Mouse (Mus musculus) CH12.LX (cell line): ENCODE data around the gene Bcl6b. TPM values are rescaled to one million over a fixed set of nuclear protein-coding genes. Genes with fewer than 3 reads are reported as not detected.

Experiments used
- DNase-seq: peaks from one replicate; pipeline ENCODE4 v3.0.0-alpha.2; 2013; ENCODE audit errors: extremely low read depth
- H3K27ac ChIP-seq: 2 replicates; pipeline ENCODE4 v1.5.1; 2012; ENCODE audit warnings: low read depth, mild to moderate bottlenecking, control low read depth, moderate library complexity; ENCODE audit not compliant: insufficient read depth
- H3K27me3 ChIP-seq: replicated peaks from 2 replicates; pipeline ENCODE3; 2012; ENCODE audit warnings: inconsistent platforms
- H3K36me3 ChIP-seq, 2 experiments: replicated peaks in 1 of 2; 2 replicates each; pipeline versions ENCODE3 to v1.6.1; 2012; ENCODE audit warnings: inconsistent platforms in 1 of 2, low read length in 1 of 2, mild to moderate bottlenecking in 1 of 2, mixed read lengths in 1 of 2, moderate library complexity in 1 of 2; ENCODE audit not compliant: control insufficient read depth in 1 of 2, insufficient read depth in 1 of 2
- H3K4me1 ChIP-seq, 2 experiments: 2 replicates each; pipeline ENCODE4 v1.6.1; 2012; ENCODE audit warnings: inconsistent platforms in 1 of 2, moderate library complexity in 1 of 2; ENCODE audit not compliant: insufficient read depth in 2 of 2, control insufficient read depth in 1 of 2
- H3K4me2 ChIP-seq: 2 replicates; pipeline ENCODE4 v1.6.1; 2012; ENCODE audit warnings: low read depth, mild to moderate bottlenecking, control low read depth; ENCODE audit not compliant: poor library complexity, insufficient read depth, severe bottlenecking
- H3K4me3 ChIP-seq, 3 experiments: fragments of 150-350 bp in 1 of 3; sonication (generic) in 1 of 3; replicated peaks in 1 of 3; 2 replicates each; pipeline versions ENCODE3 to v1.5.1; 2011 to 2012; ENCODE audit warnings: low read depth in 2 of 3, low read length in 2 of 3, mild to moderate bottlenecking in 2 of 3, moderate library complexity in 2 of 3, control low read depth in 1 of 3, improper control_type of control experiment in 1 of 3, inconsistent platforms in 1 of 3, mixed read lengths in 1 of 3; ENCODE audit not compliant: poor library complexity in 1 of 3
- H3K79me2 ChIP-seq: replicated peaks from 2 replicates; pipeline ENCODE4 v1.6.1; 2012; ENCODE audit warnings: mild to moderate bottlenecking, moderate library complexity; ENCODE audit not compliant: control insufficient read depth, poor library complexity, insufficient read depth, severe bottlenecking; ENCODE audit errors: extremely low read depth
- H3K9ac ChIP-seq: 2 replicates; pipeline ENCODE4 v1.6.1; 2012; ENCODE audit warnings: low read depth, mild to moderate bottlenecking, control low read depth, moderate library complexity; ENCODE audit not compliant: insufficient read depth
- H3K9me3 ChIP-seq: replicated peaks from 2 replicates; pipeline ENCODE3; 2012; ENCODE audit warnings: low read length, inconsistent platforms, mixed read lengths
- BHLHE40 ChIP-seq: IDR thresholded peaks from 2 replicates; pipeline ENCODE4 v1.6.1; 2011; ENCODE audit warnings: mild to moderate bottlenecking, low read depth, low read length, improper control_type of control experiment
- CHD1 ChIP-seq: IDR thresholded peaks from 2 replicates; pipeline ENCODE4 v1.6.1; 2012; ENCODE audit warnings: low read depth, low read length, improper control_type of control experiment, inconsistent platforms
- CHD2 ChIP-seq: IDR thresholded peaks from 2 replicates; pipeline ENCODE4 v1.6.1; 2011; ENCODE audit warnings: low read length, improper control_type of control experiment
- CTCF ChIP-seq, 2 experiments: IDR thresholded peaks in 1 of 2; conservative IDR thresholded peaks in 1 of 2; 2 replicates each; pipeline ENCODE4 v1.5.1; 2011 to 2012; ENCODE audit warnings: low read depth in 2 of 2, low read length in 2 of 2, improper control_type of control experiment in 1 of 2, inconsistent platforms in 1 of 2, mild to moderate bottlenecking in 1 of 2, moderate library complexity in 1 of 2
- E2F4 ChIP-seq: IDR thresholded peaks from 2 replicates; pipeline ENCODE4 v1.6.1; 2011; ENCODE audit warnings: low read depth, low read length, improper control_type of control experiment; ENCODE audit not compliant: insufficient replicate concordance
- ELF1 ChIP-seq: IDR thresholded peaks from 2 replicates; pipeline ENCODE4 v1.6.1; 2014; ENCODE audit warnings: low read depth, mild to moderate bottlenecking, inconsistent platforms, low read length, improper control_type of control experiment
- EP300 ChIP-seq: IDR thresholded peaks from 2 replicates; pipeline ENCODE4 v1.6.1; 2011; ENCODE audit warnings: low read length, improper control_type of control experiment
- IRF4 ChIP-seq: IDR thresholded peaks from 2 replicates; pipeline ENCODE4 v1.6.1; 2014; ENCODE audit warnings: low read depth, mild to moderate bottlenecking, inconsistent platforms, low read length, improper control_type of control experiment
- JUND ChIP-seq: conservative IDR thresholded peaks from 2 replicates; pipeline ENCODE4 v1.6.1; 2011; ENCODE audit warnings: low read depth, low read length, improper control_type of control experiment
- KAT2A ChIP-seq: IDR thresholded peaks from 2 replicates; pipeline ENCODE4 v1.6.1; 2012; ENCODE audit warnings: low read length, improper control_type of control experiment, inconsistent platforms; ENCODE audit not compliant: insufficient replicate concordance
- MAZ ChIP-seq: IDR thresholded peaks from 2 replicates; pipeline ENCODE4 v1.6.1; 2012; ENCODE audit warnings: low read depth, mild to moderate bottlenecking, inconsistent platforms, low read length, improper control_type of control experiment, moderate library complexity
- MEF2A ChIP-seq: IDR thresholded peaks from 2 replicates; pipeline ENCODE4 v1.6.1; 2014; ENCODE audit warnings: low read depth, mild to moderate bottlenecking, inconsistent platforms, low read length, improper control_type of control experiment, borderline replicate concordance
- MXI1 ChIP-seq: IDR thresholded peaks from 2 replicates; pipeline ENCODE4 v1.6.1; 2011; ENCODE audit warnings: mild to moderate bottlenecking, low read depth, low read length, improper control_type of control experiment
- PAX5 ChIP-seq: IDR thresholded peaks from 2 replicates; pipeline ENCODE4 v1.6.1; 2012; ENCODE audit warnings: low read length, inconsistent platforms, mixed read lengths
- POLR2AphosphoS2 ChIP-seq: IDR thresholded peaks from 2 replicates; pipeline ENCODE4 v1.6.1; 2011; ENCODE audit warnings: low read depth, low read length, improper control_type of control experiment
- RAD21 ChIP-seq: IDR thresholded peaks from 2 replicates; pipeline ENCODE4 v1.6.1; 2011; ENCODE audit warnings: low read depth, mild to moderate bottlenecking, low read length, improper control_type of control experiment, moderate library complexity
- SMC3 ChIP-seq: IDR thresholded peaks from 2 replicates; pipeline ENCODE4 v1.6.1; 2011; ENCODE audit warnings: low read depth, low read length, improper control_type of control experiment
- TBP ChIP-seq: conservative IDR thresholded peaks from 2 replicates; pipeline ENCODE4 v1.6.1; 2011; ENCODE audit warnings: low read depth, low read length, improper control_type of control experiment
- TCF12 ChIP-seq: IDR thresholded peaks from 2 replicates; pipeline ENCODE4 v1.6.1; 2014; ENCODE audit warnings: low read depth, mild to moderate bottlenecking, inconsistent platforms, low read length, improper control_type of control experiment
- UBTF ChIP-seq: IDR thresholded peaks from 2 replicates; pipeline ENCODE4 v1.6.1; 2012; ENCODE audit warnings: low read depth, mild to moderate bottlenecking, inconsistent platforms, low read length, improper control_type of control experiment, moderate library complexity
- USF1 ChIP-seq: IDR thresholded peaks from 2 replicates; pipeline ENCODE4 v1.6.1; 2014; ENCODE audit warnings: low read depth, mild to moderate bottlenecking, inconsistent platforms, low read length, improper control_type of control experiment
- USF2 ChIP-seq: conservative IDR thresholded peaks from 2 replicates; pipeline ENCODE4 v1.6.1; 2011; ENCODE audit warnings: low read depth, low read length, improper control_type of control experiment
- ZC3H11A ChIP-seq: IDR thresholded peaks from 2 replicates; pipeline ENCODE4 v1.6.1; 2012; ENCODE audit warnings: low read depth, mild to moderate bottlenecking, inconsistent platforms, low read length, improper control_type of control experiment
- dilution Hi-C: fragments of 300-500 bp; cut with MboI; formaldehyde crosslinking; loops from 2 replicates; pipeline ENCODE4 v1.14.3; 2020; ENCODE audit warnings: low sequenced_read_pairs; ENCODE audit not compliant: extremely low pct_unique_long_range_greater_than_20kb, extremely low pct_ligation_motif_present
- in situ Hi-C: fragments of 300-500 bp; cut with MboI; formaldehyde crosslinking; loops from 3 replicates; pipeline ENCODE4 v1.14.3; 2019; ENCODE audit warnings: low sequenced_read_pairs, low pct_ligation_motif_present, low pct_unique_long_range_greater_than_20kb, mixed read lengths
- polyA plus RNA-seq: library from polyadenylated mRNA; unstranded; fragments of >175 nt; gene quantifications from 2 replicates; pipeline ENCODE4 v1.2.1, GENCODE M21; 2012; ENCODE audit warnings: low read depth; ENCODE audit not compliant: insufficient read length
- total RNA-seq, 2 experiments: library from RNA; depleted of rRNA; stranded (reverse); fragments of 300-350 nt in 1 of 2; fragments of >200 nt in 1 of 2; gene quantifications; 2 replicates each; pipeline ENCODE4 v1.2.3; 2012 to 2014

Bcl6b gene
- total and polyA plus RNA-seq, 3 experiments: 0.54 to 1.7 (median 0.71) TPM

- in situ Hi-C loops: no loop called here
- H3K4me3 ChIP-seq: no peak overlapping the region
Measured at GRCm38 (mm10) chr11:70213736-70214135, 15.9 kb downstream of the Bcl6b start.

GRCm38 (mm10) chr11:70212896-70213295 is 16.7 kb downstream of the Bcl6b start:
- Histone ChIP-seq H3K79me2 (no peaks in the 10 kb centered on the region), H3K27me3 (no peaks in the 10 kb centered on the region)
- TF ChIP-seq RAD21 (peak; percentile 83), ELF1 (no peak), CTCF (conservative IDR thresholded peaks at IDR 0.05 in 1 of 2, IDR thresholded peaks at IDR 0.05 in 1 of 2; ENCODE audit: low read depth in 2 of 2, low read length in 2 of 2) (peak in 1 of 2 experiments; percentile 81; a peak in 2 of 4 replicates), ZC3H11A (no peak), EP300 (no peak), SMC3 (peak; percentile 70), TCF12 (no peak), TBP (no peak), PAX5 (no peak), BHLHE40 (no peak), USF1 (no peak), MAZ (0 out of 2 replicates have a peak, but pooled peaks have one; percentile 24), JUND (no peak), POLR2AphosphoS2 (no peak)
- TF ChIP-seq, all 38 proteins: peak for 4
- dilution Hi-C loops: no loop called here
- Histone ChIP-seq H3K27ac (no peak overlapping the region), H3K36me3 (peaks cover 5 to 34% of the 10 kb centered on the region in 2 experiments), H3K4me1 (no peaks in the 10 kb centered on the region), H3K4me2 (no peak overlapping the region), H3K9ac (no peak overlapping the region), H3K9me3 (no peaks in the 10 kb centered on the region), H3K4me3 (no peak overlapping the region)
- DNase-seq: peak; percentile 18
- in situ Hi-C loops: no loop called here

More at GRCm38 (mm10) chr11:70213736-70214135, 15.9 kb downstream of the Bcl6b start:
- Histone ChIP-seq H3K27me3 (no peaks in the 10 kb centered on the region), H3K79me2 (no peaks in the 10 kb centered on the region), H3K4me1 (peaks cover 2 to 7% of the 10 kb centered on the region in 2 experiments; a peak in 3 of 4 replicates), H3K9me3 (no peaks in the 10 kb centered on the region), H3K27ac (no peak overlapping the region), H3K4me2 (no peak overlapping the region), H3K9ac (no peak overlapping the region), H3K36me3 (peaks cover 5 to 43% of the 10 kb centered on the region in 2 experiments)
- dilution Hi-C loops: no loop called here
- TF ChIP-seq UBTF (no peak), MEF2A (no peak), MAZ (no peak), CHD2 (no peak), RAD21 (no peak), E2F4 (no peak), IRF4 (no peak), CHD1 (no peak), MXI1 (no peak), POLR2AphosphoS2 (no peak), USF2 (no peak), KAT2A (no peak)
- DNase-seq: no peak
